Mouse (Mus musculus) bone marrow, adult 2 months (tissue): ENCODE measurements at regions not wholly inside any gene's neighbourhood (a gene's known extent, or its start where the extent isn't known, plus 50 kb on each side); places are given as distances from the start of the nearest gene placed in this dataset.

Source experiments
- CTCF ChIP-seq: fragments of 200-500 bp; IDR thresholded peaks from 2 replicates; pipeline ENCODE4 v1.5.1; 2011; ENCODE audit warnings: low read length, control low read depth; ENCODE audit not compliant: control insufficient read depth, insufficient read depth
- POLR2A ChIP-seq: fragments of 200-500 bp; IDR thresholded peaks from 2 replicates; pipeline ENCODE4 v1.6.1; 2011; ENCODE audit warnings: low read depth, mild to moderate bottlenecking, control low read depth, low read length, borderline replicate concordance; ENCODE audit not compliant: control insufficient read depth

GRCm38 (mm10) chr13:107599094-107599644 lies 445.1 kb upstream of the Smim15 start:
- TF ChIP-seq CTCF (no peak), POLR2A (no peak)
